Mouse (Mus musculus): ENCODE results near the gene Osbpl10. TPM values are rescaled to one million over a fixed set of nuclear protein-coding genes. Genes with fewer than 3 reads are reported as not detected.

Gene Osbpl10
- total and polyA plus RNA-seq, 3 experiments, result 0.19 TPM; not detected in 2

- TF ChIP-seq RCOR1 (conservative IDR thresholded peaks at IDR 0.05; ENCODE audit: low read depth, low read length) (no peak), RAD21 (IDR thresholded peaks at IDR 0.05; ENCODE audit: low read depth, low read length) (no peak), ZMIZ1 (IDR thresholded peaks at IDR 0.05; ENCODE audit: low read depth, low read length) (no peak)
- dilution Hi-C loops (cut with MboI; ENCODE audit: extremely low pct_ligation_motif_present, extremely low pct_unique_long_range_greater_than_20kb, low sequenced_read_pairs) (no loop called here), in situ Hi-C loops (cut with MboI; ENCODE audit: low pct_ligation_motif_present, low pct_unique_long_range_greater_than_20kb, low sequenced_read_pairs) (no loop called here)
- DNase-seq (ENCODE audit: extremely low read depth), result no peak
- no peaks in the 10 kb centered on the region for H3K27me3 ChIP-seq (replicated peaks)
- H3K4me2 ChIP-seq (ENCODE audit: insufficient read depth, low read depth, poor library complexity, severe bottlenecking), result no peak overlapping the region
- H3K9me3 ChIP-seq (replicated peaks; ENCODE audit: low read length), result no peaks in the 10 kb centered on the region
- no peak overlapping the region for H3K9ac ChIP-seq (ENCODE audit: insufficient read depth, low read depth)
- H3K27ac ChIP-seq (ENCODE audit: insufficient read depth, low read depth), result no peak overlapping the region
- no peaks in the 10 kb centered on the region for H3K79me2 ChIP-seq (replicated peaks; ENCODE audit: control insufficient read depth, extremely low read depth, insufficient read depth, poor library complexity, severe bottlenecking)
- no peaks in the 10 kb centered on the region for H3K36me3 ChIP-seq (replicated peaks in 1 of 2; ENCODE audit: control insufficient read depth in 1 of 2, insufficient read depth in 1 of 2, low read length in 1 of 2)
- H3K4me1 ChIP-seq (ENCODE audit: control insufficient read depth in 1 of 2, insufficient read depth in 2 of 2), result peaks cover 0 to 33% of the 10 kb centered on the region in 2 experiments; a peak in 3 of 4 replicates
- H3K4me3 ChIP-seq (replicated peaks in 1 of 3; ENCODE audit: low read depth in 2 of 3, low read length in 2 of 3, poor library complexity in 1 of 3), result no peak overlapping the region
Observed at GRCm38 (mm10) chr9:115048340-115048739, 70.0 kb downstream of the Osbpl10 start.

- Histone ChIP-seq H3K79me2 (replicated peaks; ENCODE audit: control insufficient read depth, extremely low read depth, insufficient read depth, poor library complexity, severe bottlenecking) (no peaks in the 10 kb centered on the region), H3K9ac (ENCODE audit: insufficient read depth, low read depth) (no peak overlapping the region), H3K27me3 (replicated peaks) (no peaks in the 10 kb centered on the region), H3K9me3 (replicated peaks; ENCODE audit: low read length) (no peaks in the 10 kb centered on the region), H3K4me3 (replicated peaks in 1 of 3; ENCODE audit: low read depth in 2 of 3, low read length in 2 of 3, poor library complexity in 1 of 3) (no peak overlapping the region), H3K36me3 (replicated peaks in 1 of 2; ENCODE audit: control insufficient read depth in 1 of 2, insufficient read depth in 1 of 2, low read length in 1 of 2) (no peaks in the 10 kb centered on the region), H3K4me2 (ENCODE audit: insufficient read depth, low read depth, poor library complexity, severe bottlenecking) (no peak overlapping the region), H3K4me1 (ENCODE audit: control insufficient read depth in 1 of 2, insufficient read depth in 2 of 2) (peaks cover 0 to 28% of the 10 kb centered on the region in 2 experiments; a peak in 3 of 4 replicates), H3K27ac (ENCODE audit: insufficient read depth, low read depth) (no peak overlapping the region)
- dilution Hi-C loops (cut with MboI; ENCODE audit: extremely low pct_ligation_motif_present, extremely low pct_unique_long_range_greater_than_20kb, low sequenced_read_pairs), result no loop called here
- in situ Hi-C loops (cut with MboI; ENCODE audit: low pct_ligation_motif_present, low pct_unique_long_range_greater_than_20kb, low sequenced_read_pairs), result no loop called here
- TF ChIP-seq MXI1 (IDR thresholded peaks at IDR 0.05; ENCODE audit: low read depth, low read length) (no peak), NRF1 (IDR thresholded peaks at IDR 0.05; ENCODE audit: low read depth, low read length) (no peak), MAFK (IDR thresholded peaks at IDR 0.05; ENCODE audit: insufficient replicate concordance, low read length) (no peak), ZKSCAN1 (IDR thresholded peaks at IDR 0.05; ENCODE audit: borderline replicate concordance, low read depth, low read length) (no peak), EP300 (IDR thresholded peaks at IDR 0.05; ENCODE audit: low read length) (no peak), PAX5 (IDR thresholded peaks at IDR 0.05; ENCODE audit: low read length) (no peak), JUND (conservative IDR thresholded peaks at IDR 0.05; ENCODE audit: low read depth, low read length) (no peak), ZC3H11A (IDR thresholded peaks at IDR 0.05; ENCODE audit: low read depth, low read length) (no peak), SMC3 (IDR thresholded peaks at IDR 0.05; ENCODE audit: low read depth, low read length) (no peak), ZNF384 (IDR thresholded peaks at IDR 0.05; ENCODE audit: low read depth, low read length) (no peak), GABPA (IDR thresholded peaks at IDR 0.05; ENCODE audit: insufficient replicate concordance, low read depth, low read length) (no peak), NELFE (IDR thresholded peaks at IDR 0.05; ENCODE audit: low read depth, low read length) (no peak), TCF12 (IDR thresholded peaks at IDR 0.05; ENCODE audit: low read depth, low read length) (no peak), MAZ (IDR thresholded peaks at IDR 0.05; ENCODE audit: low read depth, low read length) (no peak), CHD1 (IDR thresholded peaks at IDR 0.05; ENCODE audit: low read depth, low read length) (no peak), MEF2A (IDR thresholded peaks at IDR 0.05; ENCODE audit: borderline replicate concordance, low read depth, low read length) (no peak)
- no peak for DNase-seq (ENCODE audit: extremely low read depth)
Observed at GRCm38 (mm10) chr9:115048861-115049260, 70.5 kb downstream of the Osbpl10 start.

Data from CH12.LX (cell line).